Mouse (Mus musculus) adrenal gland, postnatal 25 days (tissue): Measurements from ENCODE around the gene Slc16a10. TPM values are rescaled to one million over a fixed set of nuclear protein-coding genes. Genes with fewer than 3 reads are reported as not detected.

ENCODE experiments used
- DNase-seq: peaks from one replicate; pipeline ENCODE4 v3.0.0; 2021; ENCODE audit warnings: mixed read lengths
- total RNA-seq: library from RNA; stranded (reverse); gene quantifications from 2 replicates; pipeline ENCODE4 v1.2.3, GENCODE M21; 2021

Gene Slc16a10
- total RNA-seq, 1 experiment from 2014 or later, result 23.2 TPM

- no peak for DNase-seq
These were observed 74.5 kb downstream of the Slc16a10 start for GRCm38 (mm10) chr10:40067529-40067928.

- DNase-seq, result no peak
These were observed 75.0 kb downstream of the Slc16a10 start for GRCm38 (mm10) chr10:40067071-40067470.

- DNase-seq, result no peak
These were observed 76.7 kb downstream of the Slc16a10 start for GRCm38 (mm10) chr10:40065357-40065756.

GRCm38 (mm10) chr10:40063291-40063890 lies 78.7 kb downstream of the Slc16a10 start:
- DNase-seq, result peak; percentile 32

GRCm38 (mm10) chr10:40062812-40063211 lies 79.2 kb downstream of the Slc16a10 start:
- no peak for DNase-seq

- DNase-seq, result no peak
These were observed 80.1 kb downstream of the Slc16a10 start for GRCm38 (mm10) chr10:40061926-40062325.

GRCm38 (mm10) chr10:40058786-40059120 lies 83.3 kb downstream of the Slc16a10 start:
- DNase-seq, result no peak

- no peak for DNase-seq
These were observed 83.8 kb downstream of the Slc16a10 start for GRCm38 (mm10) chr10:40058062-40058785.

GRCm38 (mm10) chr10:40057615-40058014 lies 84.4 kb downstream of the Slc16a10 start:
- DNase-seq, result no peak

GRCm38 (mm10) chr10:40054455-40054854 lies 87.6 kb downstream of the Slc16a10 start:
- DNase-seq, result no peak

GRCm38 (mm10) chr10:40053896-40054295 lies 88.2 kb downstream of the Slc16a10 start:
- no peak for DNase-seq

- no peak for DNase-seq
These were observed 88.7 kb downstream of the Slc16a10 start for GRCm38 (mm10) chr10:40053257-40053895.

- no peak for DNase-seq
These were observed 90.1 kb downstream of the Slc16a10 start for GRCm38 (mm10) chr10:40051997-40052396.

GRCm38 (mm10) chr10:40050763-40051162 lies 91.3 kb downstream of the Slc16a10 start:
- no peak for DNase-seq

- DNase-seq, result peak; percentile 22
These were observed 100.7 kb downstream of the Slc16a10 start for GRCm38 (mm10) chr10:40041339-40041738.

- DNase-seq, result no peak
These were observed 105.1 kb downstream of the Slc16a10 start for GRCm38 (mm10) chr10:40036686-40037560.

GRCm38 (mm10) chr10:40034956-40035355 lies 107.1 kb downstream of the Slc16a10 start:
- DNase-seq, result no peak

GRCm38 (mm10) chr10:40032897-40033296 lies 109.2 kb downstream of the Slc16a10 start:
- no peak for DNase-seq

GRCm38 (mm10) chr10:40030716-40031115 lies 111.3 kb downstream of the Slc16a10 start:
- no peak for DNase-seq

GRCm38 (mm10) chr10:40029610-40030009 lies 112.4 kb downstream of the Slc16a10 start:
- no peak for DNase-seq

- DNase-seq, result no peak
These were observed 114.0 kb downstream of the Slc16a10 start for GRCm38 (mm10) chr10:40028091-40028490.

GRCm38 (mm10) chr10:40026546-40026945 lies 115.5 kb downstream of the Slc16a10 start:
- no peak for DNase-seq

- DNase-seq, result no peak
These were observed 116.5 kb downstream of the Slc16a10 start for GRCm38 (mm10) chr10:40025560-40025959.
